Mouse (Mus musculus) urinary bladder, postnatal 14 days (tissue): ENCODE data around the gene Klf12.

ENCODE experiments used
- DNase-seq: peaks from one replicate; pipeline ENCODE4 v3.0.0; 2021; ENCODE audit warnings: low spot score

Gene Klf12

DNA sequence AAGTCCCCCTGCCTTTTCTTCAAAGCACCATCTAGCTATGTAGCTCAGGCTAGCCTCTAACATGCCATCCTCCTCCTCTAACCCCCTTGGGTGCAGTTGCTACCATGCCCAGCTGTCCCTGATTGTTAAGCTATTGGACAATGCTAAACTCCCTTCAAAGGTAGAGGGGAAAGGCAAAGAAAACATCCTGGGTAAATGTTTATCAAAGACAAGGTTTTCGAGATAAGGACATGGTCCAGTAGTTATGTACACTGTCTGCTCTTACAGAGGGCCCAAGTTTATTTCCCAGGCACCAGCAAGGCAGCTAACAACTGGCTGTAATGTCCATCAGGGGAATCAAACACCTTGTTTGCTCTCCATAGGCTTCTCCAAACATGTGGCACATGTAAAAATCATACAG is 53.1 kb downstream of the Klf12 start:
- no peak for DNase-seq

GRCm38 (mm10) chr14:100228120-100228519 is 56.4 kb downstream of the Klf12 start:
- no peak for DNase-seq

DNA sequence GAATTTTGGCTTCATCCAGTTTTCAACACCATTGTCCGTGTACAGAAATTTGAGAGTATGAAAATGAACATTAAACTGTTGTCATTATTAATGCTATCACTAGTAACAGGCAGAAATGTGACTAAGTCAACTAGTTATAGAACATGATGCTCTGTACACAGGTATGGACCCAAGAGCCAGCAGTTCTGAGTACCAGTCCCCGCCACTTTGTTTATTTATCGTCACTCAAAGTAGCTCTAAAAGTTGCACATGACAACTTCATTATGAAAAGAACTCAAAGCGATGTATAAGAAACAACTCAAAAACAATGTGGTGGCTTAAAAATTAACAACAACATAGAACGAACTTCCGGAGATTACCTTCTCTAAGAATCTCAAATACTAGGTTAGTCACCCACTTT is 56.8 kb downstream of the Klf12 start:
- no peak for DNase-seq

DNA sequence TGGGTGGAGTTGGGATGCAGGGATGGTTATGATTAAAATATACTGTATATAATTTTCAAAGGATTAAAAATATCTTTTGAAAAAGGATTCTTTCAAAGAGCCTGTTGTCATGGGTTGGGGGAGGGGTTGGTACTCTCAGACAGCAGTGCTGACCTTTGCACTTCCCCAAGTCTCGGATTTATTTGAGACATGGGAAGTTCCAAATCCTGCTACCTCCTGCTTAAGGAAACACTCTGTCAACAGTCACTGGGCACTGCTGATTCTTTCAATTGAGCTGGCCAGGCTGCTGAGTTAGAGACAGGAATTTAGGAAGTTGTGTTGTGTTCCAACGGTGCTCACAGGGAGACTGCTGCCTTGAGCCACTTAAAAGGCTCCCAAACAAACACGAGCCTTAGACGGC is 60.3 kb downstream of the Klf12 start:
- DNase-seq, result no peak

DNA sequence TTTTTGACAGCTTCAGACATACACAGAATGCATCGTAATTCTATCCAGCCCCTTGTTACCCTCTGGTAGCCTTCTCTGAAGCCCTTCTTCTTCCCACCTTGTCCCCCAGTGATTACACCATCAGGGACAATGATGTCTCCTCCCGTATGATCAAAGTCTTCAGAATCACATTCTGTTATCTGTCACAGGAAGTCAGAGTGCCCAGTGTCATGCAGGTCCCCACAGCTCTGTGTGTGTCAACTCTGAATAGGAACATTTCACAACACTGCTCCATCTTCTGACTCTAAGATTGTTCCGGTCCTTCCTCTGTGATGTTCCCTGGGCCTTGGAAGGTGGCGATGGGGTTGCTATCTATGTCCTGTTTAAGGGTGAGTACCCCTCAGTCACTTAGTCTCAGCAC is 62.2 kb downstream of the Klf12 start:
- no peak for DNase-seq

- no peak for DNase-seq
Measured at GRCm38 (mm10) chr14:100215213-100215785, 69.2 kb downstream of the Klf12 start.

GRCm38 (mm10) chr14:100213066-100213465 is 71.4 kb downstream of the Klf12 start:
- DNase-seq, result peak; percentile 13

DNA sequence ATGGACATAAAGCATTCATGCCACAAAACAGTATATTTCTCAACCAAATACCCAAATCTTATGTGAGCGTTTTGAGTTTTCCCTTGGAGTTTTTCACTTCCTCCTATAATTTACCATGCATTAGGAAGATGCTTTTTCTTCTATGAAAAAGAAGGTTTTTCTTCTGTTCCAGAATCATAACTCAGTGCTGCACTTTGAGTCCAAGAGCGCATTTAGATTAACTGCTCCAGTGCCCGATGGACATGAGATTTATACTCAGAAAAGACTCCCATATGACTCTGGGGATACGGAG is 72.7 kb downstream of the Klf12 start:
- no peak for DNase-seq

- DNase-seq, result peak; percentile 37
Measured at GRCm38 (mm10) chr14:100211036-100211825, 73.2 kb downstream of the Klf12 start.

- DNase-seq, result no peak
Measured at GRCm38 (mm10) chr14:100209814-100210419, 74.6 kb downstream of the Klf12 start.

DNA sequence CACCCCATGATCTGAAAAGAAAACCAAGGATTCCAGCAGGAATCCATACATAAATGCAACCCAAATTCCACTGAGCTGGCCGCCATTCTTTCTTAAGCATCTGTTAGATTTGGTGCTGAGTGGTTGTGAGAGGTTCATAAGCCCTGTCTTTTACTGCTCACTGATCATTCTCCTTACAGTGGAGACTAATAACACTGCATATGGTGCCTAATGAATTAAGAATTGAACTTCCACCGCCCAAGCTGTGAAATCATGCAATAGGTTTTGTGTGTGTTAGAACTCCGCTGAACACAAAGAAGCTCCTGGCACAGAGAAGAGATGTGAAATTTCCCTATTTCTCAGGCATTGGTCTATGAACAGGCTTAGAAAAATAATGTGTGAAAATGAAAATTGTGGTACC is 77.4 kb downstream of the Klf12 start:
- DNase-seq, result no peak

DNA sequence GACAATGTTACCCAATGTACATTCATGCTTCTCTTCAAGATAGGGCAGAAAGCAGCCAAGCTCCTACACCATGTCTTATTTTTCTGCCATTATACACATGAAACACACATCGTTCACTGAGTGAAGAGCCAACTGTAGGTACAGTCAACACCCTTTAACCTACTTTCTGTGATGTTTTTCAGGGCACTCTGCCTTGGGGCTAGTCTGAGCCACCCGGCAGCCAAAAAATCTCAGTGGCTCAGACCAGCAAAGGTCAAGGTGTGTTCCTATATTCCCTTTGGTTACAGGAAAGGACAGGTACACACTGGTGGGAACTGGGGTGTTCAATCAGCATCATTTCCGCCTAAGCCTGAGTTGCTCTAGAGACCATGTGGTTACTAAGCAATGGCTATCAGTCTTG is 78.3 kb downstream of the Klf12 start:
- DNase-seq, result no peak

- no peak for DNase-seq
Measured at GRCm38 (mm10) chr14:100200058-100200688, 84.3 kb downstream of the Klf12 start.

GRCm38 (mm10) chr14:100198636-100199035 is 85.8 kb downstream of the Klf12 start:
- no peak for DNase-seq

GRCm38 (mm10) chr14:100197199-100197598 is 87.3 kb downstream of the Klf12 start:
- DNase-seq, result no peak

DNA sequence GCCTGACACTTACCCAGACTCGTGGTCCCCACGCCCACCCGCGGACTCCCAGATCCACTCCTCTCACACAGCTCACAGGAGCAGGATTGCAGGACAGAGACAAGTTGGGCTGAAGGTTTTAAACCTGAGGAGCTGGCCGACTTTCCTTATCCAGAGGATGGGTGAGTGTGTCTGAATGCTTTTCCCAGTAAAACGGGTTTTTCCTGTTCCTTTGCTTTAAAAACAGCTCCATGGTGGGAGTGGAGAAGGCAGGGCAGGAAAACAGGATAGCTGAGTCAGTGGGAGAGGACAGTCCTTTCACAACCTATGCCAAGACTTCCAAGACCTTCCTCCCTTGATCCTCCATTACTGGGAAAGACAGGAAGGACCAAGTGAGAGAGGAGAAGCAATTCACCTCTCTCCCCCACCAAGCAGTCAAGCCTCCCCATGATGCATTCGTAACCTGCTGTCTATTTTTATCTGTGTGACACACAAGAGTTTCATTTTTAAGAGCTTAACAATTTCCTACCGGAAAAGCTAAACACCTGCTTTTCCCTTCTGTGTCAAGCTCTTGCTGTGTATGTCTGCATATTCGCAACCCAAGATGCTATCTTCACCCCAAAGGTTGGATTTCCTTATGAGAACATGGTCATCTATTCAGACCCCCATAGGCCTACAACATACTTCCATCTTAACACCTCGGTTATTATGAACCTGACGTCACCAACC is 94.8 kb downstream of the Klf12 start:
- DNase-seq, result no peak

DNA sequence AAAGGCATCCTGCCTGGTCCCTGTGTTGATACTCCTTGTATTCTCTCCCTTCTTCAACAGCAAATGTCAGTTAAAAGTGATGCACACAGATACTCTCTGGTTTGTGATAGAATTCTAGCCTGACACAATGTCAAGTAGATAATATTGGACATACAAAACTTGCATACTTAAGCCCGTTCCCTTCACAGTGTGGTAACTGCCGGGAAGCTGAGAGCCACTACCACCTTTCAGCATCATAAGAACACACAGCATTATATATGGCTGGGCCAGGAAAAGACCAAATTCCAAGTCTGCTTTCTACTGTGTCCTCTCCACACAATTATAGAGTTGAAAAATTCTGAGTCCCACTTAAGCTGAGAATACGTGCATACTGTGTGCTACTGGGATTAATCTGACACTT is 97.1 kb downstream of the Klf12 start:
- DNase-seq, result no peak

- no peak for DNase-seq
Measured at GRCm38 (mm10) chr14:100177796-100178195, 106.7 kb downstream of the Klf12 start.

DNA sequence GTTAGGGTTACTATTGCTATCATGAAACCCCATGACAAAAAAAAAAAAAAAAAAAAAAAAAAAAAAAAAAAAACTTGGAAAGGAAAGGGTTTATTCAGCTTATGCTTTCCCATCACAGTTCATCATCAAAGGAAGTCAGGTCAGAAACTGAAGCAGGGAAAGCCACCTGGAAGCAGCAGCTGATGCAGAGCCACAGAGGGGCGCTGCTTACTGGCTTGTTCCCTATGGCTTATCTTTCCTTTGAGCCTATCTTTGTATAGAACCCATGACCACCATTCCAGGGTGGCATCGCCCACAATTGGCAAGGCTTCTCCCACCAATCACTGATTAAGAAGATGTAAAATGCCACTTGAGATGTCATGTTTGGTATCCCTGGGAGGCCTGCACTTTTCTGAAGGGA is 119.4 kb downstream of the Klf12 start:
- DNase-seq, result no peak

DNA sequence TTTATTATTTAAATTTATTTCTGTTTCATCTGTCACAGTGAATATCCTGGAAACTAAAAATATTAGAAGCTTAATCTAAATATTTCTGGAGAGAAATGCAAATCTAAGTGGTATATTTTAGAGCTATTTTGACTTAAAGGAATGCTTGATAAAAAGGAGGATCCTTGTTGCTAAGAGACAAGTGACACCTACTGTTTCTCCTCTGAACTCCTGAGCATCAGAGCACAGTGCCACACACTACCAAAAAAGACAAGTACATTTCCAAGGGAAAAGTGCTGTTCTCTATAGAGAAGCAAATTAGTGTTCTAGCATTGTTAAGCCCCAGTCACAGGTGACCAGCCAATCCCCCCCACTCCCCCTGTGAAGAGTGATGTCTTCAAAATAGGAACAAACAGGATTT is 127.8 kb downstream of the Klf12 start:
- no peak for DNase-seq

GRCm38 (mm10) chr14:100147666-100148065 is 136.8 kb downstream of the Klf12 start:
- DNase-seq, result no peak

GRCm38 (mm10) chr14:100140370-100140769 is 144.1 kb downstream of the Klf12 start:
- no peak for DNase-seq

DNA sequence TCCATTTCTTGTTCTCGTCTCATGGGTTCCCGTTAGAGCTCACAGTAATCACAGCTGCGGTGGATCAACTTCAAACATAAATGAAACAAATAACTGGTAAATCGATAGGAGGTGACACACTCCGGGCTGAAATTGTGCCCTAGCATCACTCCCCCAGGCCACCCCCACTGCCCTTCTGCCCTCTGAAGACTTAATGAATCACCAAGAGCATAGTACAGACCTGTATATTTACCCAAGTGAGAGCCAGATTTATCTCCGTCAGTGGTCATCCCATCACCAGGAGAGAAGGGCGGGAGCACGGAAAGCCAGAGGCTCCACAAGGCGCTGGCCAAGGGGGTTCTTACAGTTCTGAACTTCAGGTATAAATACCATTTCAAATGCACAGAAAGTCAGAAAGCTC is 150.2 kb downstream of the Klf12 start:
- no peak for DNase-seq
